Mouse (Mus musculus): ENCODE measurements around the gene Cadps2. TPM values are rescaled to one million over a fixed set of nuclear protein-coding genes. Genes with fewer than 3 reads are reported as not detected.

Cadps2 gene
- polyA plus RNA-seq, 1 experiment from 2014 or later: not detected

DNA sequence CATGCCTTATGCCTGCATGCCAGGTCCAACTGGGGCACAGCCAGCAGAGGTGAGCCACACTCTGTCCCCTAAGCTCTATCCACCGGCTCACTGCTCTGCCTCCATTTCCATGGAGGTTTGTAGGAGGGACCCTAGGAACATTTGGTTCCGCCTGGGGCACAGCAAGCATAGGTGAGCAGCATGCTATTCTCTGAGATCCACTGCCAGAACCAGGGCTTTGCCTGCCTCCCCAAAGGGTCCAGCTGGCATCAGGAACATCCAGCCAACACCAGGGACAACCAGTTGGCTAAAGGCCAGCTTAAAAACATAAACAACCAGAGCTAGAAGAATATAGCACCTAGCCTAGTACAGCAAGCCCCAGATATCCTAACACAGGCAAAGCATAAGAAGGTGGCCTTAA, 540.6 kb downstream of the Cadps2 start:
- Histone ChIP-seq H3K36me3 (ENCODE audit: inconsistent target) (no peaks in the 10 kb centered on the region), H3K79me2 (ENCODE audit: inconsistent target) (no peaks in the 10 kb centered on the region), H3K4me3 (ENCODE audit: inconsistent target) (no peak overlapping the region), H3K27ac (no peak overlapping the region)
- WGBS (ENCODE audit: missing documents): 83% methylated on average over 2 of the region's 2 CpGs

DNA sequence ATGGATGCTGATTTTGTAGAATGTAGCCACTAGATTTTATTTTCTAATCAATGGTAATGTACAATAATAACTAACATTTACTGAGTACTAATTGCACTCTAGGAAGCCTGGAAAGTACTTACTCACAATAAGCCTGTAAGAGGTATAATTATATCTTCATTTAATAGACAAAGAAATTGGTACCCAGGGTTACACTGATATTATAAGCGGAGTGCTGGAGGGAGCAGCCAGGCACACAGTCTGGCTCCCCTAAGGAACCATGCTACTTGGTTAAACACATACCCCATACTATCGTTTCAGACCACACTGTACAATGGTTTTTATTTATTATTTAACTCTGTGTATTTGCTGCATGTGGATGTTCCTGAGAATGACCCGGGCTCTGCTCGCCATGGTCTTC, 544.5 kb downstream of the Cadps2 start:
- 88% methylated on average over 4 of the region's 4 CpGs for WGBS (ENCODE audit: missing documents)
- Histone ChIP-seq H3K79me2 (ENCODE audit: inconsistent target) (no peaks in the 10 kb centered on the region), H3K36me3 (ENCODE audit: inconsistent target) (no peaks in the 10 kb centered on the region), H3K27ac (no peak overlapping the region), H3K4me3 (ENCODE audit: inconsistent target) (no peak overlapping the region)

DNA sequence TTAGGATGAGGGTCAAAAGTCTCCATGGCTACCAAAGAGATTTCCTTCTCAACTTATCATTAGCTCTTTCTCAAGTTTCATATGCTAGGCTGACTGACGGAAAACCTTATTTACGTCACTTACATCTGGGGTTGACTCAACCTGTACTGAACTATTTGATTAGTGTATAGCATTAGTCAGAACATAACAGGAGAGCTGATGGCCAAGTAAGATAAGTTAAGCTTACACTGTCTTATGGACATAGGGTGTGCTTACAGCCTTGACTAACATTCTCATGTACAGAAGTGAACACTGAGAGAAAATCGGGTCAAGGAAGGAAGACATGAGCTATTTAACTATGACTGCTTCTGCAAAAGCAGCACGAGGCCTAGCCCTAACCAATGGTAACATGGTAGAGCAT, 550.5 kb downstream of the Cadps2 start:
- no peak overlapping the region for H3K4me3 ChIP-seq (ENCODE audit: inconsistent target)
- no peak overlapping the region for H3K27ac ChIP-seq
- no peaks in the 10 kb centered on the region for H3K36me3 ChIP-seq (ENCODE audit: inconsistent target)
- no peaks in the 10 kb centered on the region for H3K79me2 ChIP-seq (ENCODE audit: inconsistent target)
- WGBS (ENCODE audit: missing documents): 94% methylated on average over 4 of the region's 4 CpGs

DNA sequence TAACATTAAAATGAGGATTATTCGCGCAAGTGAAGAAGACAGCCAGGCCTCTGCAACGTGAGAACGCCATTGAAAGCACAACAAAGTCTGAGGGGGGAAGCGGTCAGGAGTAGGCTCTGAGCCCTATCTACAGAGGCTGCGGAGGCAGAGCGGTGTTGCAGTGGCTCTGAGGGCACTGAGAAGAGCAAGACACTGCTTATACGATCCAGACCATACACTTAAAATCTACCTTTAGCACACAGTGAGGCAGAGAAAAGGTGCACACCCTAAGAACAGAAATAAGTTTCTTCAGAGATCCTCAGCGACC, 557.8 kb downstream of the Cadps2 start:
- WGBS (ENCODE audit: missing documents): 84% methylated on average over 9 of the region's 9 CpGs
- Histone ChIP-seq H3K36me3 (ENCODE audit: inconsistent target) (no peaks in the 10 kb centered on the region), H3K4me3 (ENCODE audit: inconsistent target) (no peak overlapping the region), H3K27ac (no peak overlapping the region), H3K79me2 (ENCODE audit: inconsistent target) (no peaks in the 10 kb centered on the region)

DNA sequence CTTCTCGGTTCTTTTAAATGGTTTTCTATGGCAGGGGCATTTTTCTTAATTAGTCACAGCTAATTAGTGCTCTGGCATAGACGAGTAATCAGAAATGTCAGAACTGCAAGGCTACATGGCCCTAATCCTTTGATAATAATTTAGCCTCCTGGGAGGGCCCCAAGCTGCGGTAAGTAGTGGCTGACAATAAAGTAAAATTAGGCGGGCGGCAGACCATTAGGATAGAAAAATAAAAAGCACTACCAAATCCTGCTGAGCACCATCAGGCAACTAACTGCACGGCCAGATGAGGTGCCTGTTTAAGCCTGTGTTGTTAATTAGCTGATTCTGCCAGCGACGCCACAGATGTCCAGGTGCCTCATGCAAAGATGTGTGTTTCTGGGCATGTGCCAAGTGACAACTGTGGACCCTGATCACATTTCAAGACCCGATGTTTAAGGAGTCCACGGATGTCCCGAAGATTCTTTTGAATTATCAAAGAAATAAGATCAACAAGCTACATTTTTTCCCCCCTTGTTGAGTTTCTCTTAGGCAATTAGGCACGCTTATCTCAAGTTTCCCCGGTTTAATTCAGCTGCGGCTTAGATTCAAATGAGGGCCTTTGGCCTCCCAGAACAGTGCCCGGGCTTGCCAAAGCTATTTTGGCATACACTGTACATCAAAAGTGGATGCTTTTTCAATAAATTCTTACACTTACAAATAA, 558.3 kb downstream of the Cadps2 start:
- WGBS (ENCODE audit: missing documents): 86% methylated on average over 15 of the region's 15 CpGs
- Histone ChIP-seq H3K79me2 (ENCODE audit: inconsistent target) (no peaks in the 10 kb centered on the region), H3K4me3 (ENCODE audit: inconsistent target) (no peak overlapping the region), H3K36me3 (ENCODE audit: inconsistent target) (no peaks in the 10 kb centered on the region), H3K27ac (no peak overlapping the region)

DNA sequence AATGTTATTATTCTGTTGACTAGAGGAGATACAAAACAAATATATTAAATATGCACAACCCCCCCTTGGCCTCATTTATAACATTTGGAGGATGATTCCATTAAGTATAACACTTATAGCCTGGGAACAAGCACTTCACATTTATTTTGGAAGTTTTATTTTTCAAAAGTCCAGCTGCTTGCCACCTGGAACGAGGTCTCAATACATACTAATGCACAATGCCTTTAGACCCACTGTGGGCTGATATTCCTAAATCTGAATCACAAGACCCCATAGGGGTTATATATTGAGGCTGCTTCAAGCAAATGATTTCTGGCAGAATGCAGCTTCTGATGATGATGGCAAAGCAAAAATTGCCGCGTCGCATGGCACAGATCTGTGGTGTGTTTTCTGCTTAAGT, 565.7 kb downstream of the Cadps2 start:
- Histone ChIP-seq H3K36me3 (ENCODE audit: inconsistent target) (no peaks in the 10 kb centered on the region), H3K4me3 (ENCODE audit: inconsistent target) (no peak overlapping the region), H3K79me2 (ENCODE audit: inconsistent target) (no peaks in the 10 kb centered on the region), H3K27ac (no peak overlapping the region)
- WGBS (ENCODE audit: missing documents): 85% methylated on average over 1 of the region's 4 CpGs

DNA sequence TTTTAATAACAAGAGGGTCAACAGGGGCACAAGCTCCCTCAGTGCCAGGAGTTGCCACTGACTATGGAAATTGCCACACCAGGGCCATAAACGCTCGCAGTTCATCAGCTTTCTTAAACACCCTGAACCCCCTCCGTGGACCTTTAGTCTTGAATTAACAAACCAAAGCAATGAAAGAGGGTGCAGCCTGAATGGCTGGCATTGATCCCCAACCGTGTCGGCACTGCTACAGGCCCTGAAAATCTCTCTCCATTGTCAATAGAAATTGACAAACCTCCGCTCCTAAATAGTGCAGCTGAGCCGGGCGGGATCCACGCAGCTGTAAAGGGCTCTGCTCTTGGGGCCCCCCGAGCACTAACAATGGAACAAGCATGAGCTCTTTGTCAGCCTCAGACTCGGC, 566.2 kb downstream of the Cadps2 start:
- Histone ChIP-seq H3K4me3 (ENCODE audit: inconsistent target) (no peak overlapping the region), H3K27ac (no peak overlapping the region), H3K79me2 (ENCODE audit: inconsistent target) (no peaks in the 10 kb centered on the region), H3K36me3 (ENCODE audit: inconsistent target) (no peaks in the 10 kb centered on the region)
- WGBS (ENCODE audit: missing documents): 47% methylated on average over 11 of the region's 11 CpGs

DNA sequence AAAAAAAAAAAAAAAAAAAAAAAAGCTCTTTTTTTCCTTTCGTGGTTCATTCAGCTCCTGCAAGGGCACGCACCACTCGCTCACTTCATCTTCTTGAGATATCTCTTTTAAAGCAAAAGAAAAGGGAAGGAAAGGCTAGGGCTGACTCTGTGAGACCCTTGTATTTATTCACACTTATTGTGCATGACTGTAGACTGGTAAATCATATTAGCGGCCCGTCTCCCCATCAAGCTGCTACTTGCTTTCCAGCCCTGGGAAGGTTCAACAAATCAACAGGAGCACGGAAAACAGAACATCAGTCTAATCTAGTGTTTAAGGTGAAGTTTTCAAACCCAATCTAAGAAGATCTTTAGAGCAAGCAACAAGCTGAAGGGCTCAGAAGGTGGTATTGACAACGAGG, 566.7 kb downstream of the Cadps2 start:
- 44% methylated on average over 7 of the region's 7 CpGs for WGBS (ENCODE audit: missing documents)
- Histone ChIP-seq H3K36me3 (ENCODE audit: inconsistent target) (no peaks in the 10 kb centered on the region), H3K27ac (no peak overlapping the region), H3K79me2 (ENCODE audit: inconsistent target) (no peaks in the 10 kb centered on the region), H3K4me3 (ENCODE audit: inconsistent target) (no peak overlapping the region)

DNA sequence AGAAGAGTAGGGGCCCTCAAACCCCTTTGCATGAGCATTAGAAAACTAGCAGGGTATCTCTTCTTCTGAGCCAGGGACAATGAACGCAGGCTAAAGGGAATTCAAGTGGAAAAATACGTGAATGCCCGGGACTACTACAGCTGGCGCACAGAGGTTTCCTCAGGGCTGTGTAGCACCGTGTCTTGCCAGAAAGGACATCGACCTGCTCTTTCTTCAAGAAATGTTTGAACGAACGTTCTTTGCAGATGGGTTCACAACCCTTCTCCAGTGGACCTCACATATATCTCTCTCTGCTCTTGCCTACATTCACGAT, 578.5 kb downstream of the Cadps2 start:
- H3K79me2 ChIP-seq (ENCODE audit: inconsistent target): no peaks in the 10 kb centered on the region
- H3K36me3 ChIP-seq (ENCODE audit: inconsistent target): no peaks in the 10 kb centered on the region
- WGBS (ENCODE audit: missing documents): 7% methylated on average over 9 of the region's 9 CpGs
- no peak overlapping the region for H3K27ac ChIP-seq
- H3K4me3 ChIP-seq (ENCODE audit: inconsistent target): no peak overlapping the region

DNA sequence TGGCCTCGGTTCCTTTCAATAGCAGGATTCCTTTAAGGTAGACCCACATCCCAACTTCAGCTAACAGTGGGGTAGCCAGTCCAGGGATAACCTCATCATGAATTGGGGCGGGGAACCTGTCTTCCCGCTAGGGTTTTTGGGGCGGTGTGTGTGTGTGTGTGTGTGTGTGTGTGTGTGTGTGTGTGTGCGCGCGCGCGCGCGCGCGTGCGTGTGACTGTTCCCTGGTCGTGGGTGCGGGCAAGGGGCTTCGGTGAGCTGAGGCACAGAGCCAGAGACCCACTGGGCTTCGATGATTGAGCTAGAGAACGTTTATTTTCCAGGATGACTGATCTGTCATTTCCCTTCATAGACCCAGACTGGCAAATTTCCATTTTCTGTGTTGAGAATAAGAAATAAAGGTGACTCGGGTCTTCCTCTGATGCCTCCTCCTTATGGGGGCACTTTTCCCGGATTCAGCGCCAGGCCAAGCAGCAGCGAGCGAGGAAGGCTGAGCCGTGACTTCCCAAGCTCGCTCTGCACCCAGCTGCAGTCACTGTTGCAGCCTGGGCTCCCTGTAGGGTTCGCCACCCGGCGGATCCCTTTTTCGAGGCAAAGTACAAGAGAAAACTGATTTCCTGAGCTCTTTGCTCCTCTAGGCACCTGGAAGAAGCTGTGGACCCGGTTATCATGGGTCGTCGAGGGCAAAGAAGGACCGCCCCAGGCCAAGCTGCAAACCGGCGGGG, 579.0 kb downstream of the Cadps2 start:
- Histone ChIP-seq H3K36me3 (ENCODE audit: inconsistent target) (no peaks in the 10 kb centered on the region), H3K27ac (no peak overlapping the region), H3K4me3 (ENCODE audit: inconsistent target) (no peak overlapping the region), H3K79me2 (ENCODE audit: inconsistent target) (no peaks in the 10 kb centered on the region)
- 8% methylated on average over 34 of the region's 36 CpGs for WGBS (ENCODE audit: missing documents)

DNA sequence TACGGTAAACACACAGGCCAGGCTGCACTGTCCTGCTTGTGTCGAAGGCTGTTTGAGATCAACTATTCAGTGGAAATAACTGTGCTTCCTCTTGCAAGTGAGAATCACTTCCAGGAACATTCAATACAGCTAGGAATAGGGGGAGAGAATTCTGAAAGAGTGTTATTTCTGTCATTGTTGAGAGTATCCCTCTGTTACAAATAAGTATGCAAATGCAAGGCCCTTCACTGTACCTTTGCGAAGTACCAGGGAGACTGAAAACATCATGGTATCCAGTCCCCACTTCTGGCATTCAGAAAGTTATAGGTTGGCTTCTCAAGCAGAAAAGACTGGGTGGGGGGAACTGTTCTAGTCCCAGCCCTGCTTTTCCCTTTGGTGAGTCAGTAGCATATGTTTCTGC, 581.2 kb downstream of the Cadps2 start:
- Histone ChIP-seq H3K79me2 (ENCODE audit: inconsistent target) (no peaks in the 10 kb centered on the region), H3K36me3 (ENCODE audit: inconsistent target) (no peaks in the 10 kb centered on the region), H3K4me3 (ENCODE audit: inconsistent target) (no peak overlapping the region), H3K27ac (no peak overlapping the region)
- 34% methylated on average over 3 of the region's 3 CpGs for WGBS (ENCODE audit: missing documents)

DNA sequence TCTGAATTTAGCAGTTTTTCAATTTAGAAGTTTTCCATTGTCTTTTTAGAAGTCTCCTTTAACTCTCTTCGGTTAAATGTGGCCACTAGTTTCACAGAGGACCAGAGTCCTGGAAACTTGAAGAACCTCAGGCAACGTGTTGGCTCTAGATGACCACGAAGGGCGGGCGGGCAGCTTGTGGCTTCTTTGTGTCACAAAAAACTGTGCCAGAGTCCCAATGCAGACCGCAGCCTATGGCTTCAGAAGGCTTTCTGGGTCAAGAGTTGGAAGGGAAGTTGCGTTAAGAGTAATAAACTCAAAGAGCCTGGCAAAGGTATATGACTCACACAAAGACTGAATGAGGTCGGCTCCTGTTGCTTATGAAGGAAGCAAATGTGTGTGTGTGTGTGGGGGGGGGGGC, 584.1 kb downstream of the Cadps2 start:
- H3K79me2 ChIP-seq (ENCODE audit: inconsistent target): no peaks in the 10 kb centered on the region
- no peak overlapping the region for H3K4me3 ChIP-seq (ENCODE audit: inconsistent target)
- no peaks in the 10 kb centered on the region for H3K36me3 ChIP-seq (ENCODE audit: inconsistent target)
- 6% methylated on average over 6 of the region's 8 CpGs for WGBS (ENCODE audit: missing documents)
- H3K27ac ChIP-seq: no peak overlapping the region

DNA sequence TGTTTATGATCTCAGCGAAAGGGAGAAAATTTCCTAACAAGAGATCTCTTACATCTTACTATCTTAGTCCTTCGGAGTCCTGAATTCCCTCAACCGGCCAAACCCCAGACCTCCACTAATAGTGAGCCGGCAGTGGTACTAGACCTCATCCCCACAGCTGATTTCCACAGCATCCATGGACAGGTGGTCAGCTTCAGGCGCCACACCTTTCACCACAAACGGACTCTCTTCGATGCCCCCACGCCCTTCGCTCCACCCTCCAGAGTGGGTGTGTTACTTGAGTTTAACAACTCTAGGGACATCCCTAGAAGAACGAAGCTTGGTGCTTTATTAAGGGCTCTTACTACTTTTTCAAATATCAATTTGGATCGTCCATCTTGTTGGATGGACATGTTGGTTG, 584.6 kb downstream of the Cadps2 start:
- Histone ChIP-seq H3K4me3 (ENCODE audit: inconsistent target) (no peak overlapping the region), H3K79me2 (ENCODE audit: inconsistent target) (no peaks in the 10 kb centered on the region)
- WGBS (ENCODE audit: missing documents): 6% methylated on average over 11 of the region's 11 CpGs

DNA sequence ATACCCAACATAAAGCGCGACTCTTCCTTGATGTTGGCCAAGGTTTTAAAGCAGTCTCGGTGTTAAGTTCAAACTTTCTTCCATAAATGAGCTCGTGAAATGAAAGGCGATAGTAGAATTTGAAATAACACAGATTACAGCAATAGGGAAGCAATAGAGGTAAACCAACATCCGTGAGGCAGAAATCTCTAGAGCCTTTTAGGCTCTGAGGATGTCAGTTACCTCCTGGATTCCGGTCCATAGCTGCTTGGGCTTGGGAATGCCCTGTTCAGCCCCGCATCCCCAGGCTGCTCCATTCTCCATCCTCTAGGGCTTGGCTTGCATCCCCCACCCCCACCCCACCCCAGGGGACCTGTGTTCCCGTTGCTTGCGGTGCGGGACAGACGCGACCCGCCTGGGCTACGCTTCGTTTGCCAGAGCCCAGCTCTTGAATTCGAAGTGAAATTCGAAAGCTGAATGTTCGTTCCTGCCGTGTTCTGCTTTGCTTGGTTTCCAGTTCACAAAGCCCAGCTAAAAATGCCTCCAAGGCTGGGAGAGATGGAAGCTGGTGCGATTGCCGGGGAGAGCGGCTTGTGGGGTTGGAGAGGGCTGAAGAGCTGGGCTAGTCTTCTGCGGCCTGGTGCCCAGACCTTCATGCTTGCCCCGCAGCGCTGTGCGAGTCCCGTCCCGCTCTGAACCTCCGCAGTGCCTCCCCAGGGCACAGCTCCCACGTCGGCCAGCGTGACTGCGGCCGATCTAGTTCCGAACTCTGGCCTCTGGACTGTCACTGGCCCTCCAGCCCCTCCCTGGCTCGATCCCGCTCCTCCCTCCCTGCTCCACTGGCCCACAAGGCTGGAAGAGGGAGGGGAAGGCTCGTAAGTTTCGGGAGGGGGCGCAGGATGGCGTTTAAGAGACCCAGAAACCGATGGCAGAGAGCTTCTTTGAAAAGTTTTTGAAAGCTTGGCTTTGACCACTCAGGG, 585.6 kb downstream of the Cadps2 start:
- H3K27ac ChIP-seq: no peak overlapping the region
- no peaks in the 10 kb centered on the region for H3K79me2 ChIP-seq (ENCODE audit: inconsistent target)
- H3K36me3 ChIP-seq (ENCODE audit: inconsistent target): no peaks in the 10 kb centered on the region
- whole genome bisulfite sequencing (ENCODE audit: missing documents): 4% methylated on average over 41 of the region's 43 CpGs
- H3K4me3 ChIP-seq (ENCODE audit: inconsistent target): no peak overlapping the region

More for the DNA sequence above, 584.6 kb downstream of the Cadps2 start:
- Histone ChIP-seq H3K36me3 (ENCODE audit: inconsistent target) (no peaks in the 10 kb centered on the region), H3K27ac (no peak overlapping the region)

Measured in macrophage (primary cell).